Mouse (Mus musculus) stomach, embryonic 16.5 days (tissue): ENCODE measurements around the gene Cfap61. TPM values are rescaled to one million over a fixed set of nuclear protein-coding genes. Genes with fewer than 3 reads are reported as not detected.
A peak's percentile ranks its signal among the peaks of the same experiment; 100 is the strongest.

ENCODE experiments used
- ATAC-seq: fragments of 200-750 bp; cut with Nextera tagmentation; 2 replicates; pipeline ENCODE4 v1.8.0; 2017; ENCODE audit warnings: moderate number of reproducible peaks, moderate TSS enrichment; ENCODE audit not compliant: insufficient read depth, low FRiP score
- H3K27ac ChIP-seq: fragments of 300-500 bp; sonication (generic); 2 replicates; pipeline ENCODE4 v1.5.1; 2014; ENCODE audit warnings: low read length
- H3K27me3 ChIP-seq: fragments of 300-500 bp; sonication (generic); 2 replicates; pipeline ENCODE4 v1.6.1; 2014; ENCODE audit warnings: low read length, control low read depth, mixed read lengths; ENCODE audit not compliant: control insufficient read depth, insufficient read depth
- H3K36me3 ChIP-seq: fragments of 300-500 bp; sonication (generic); 2 replicates; pipeline ENCODE4 v1.6.1; 2014; ENCODE audit warnings: low read length; ENCODE audit not compliant: control insufficient read depth, insufficient read depth
- H3K4me1 ChIP-seq: fragments of 300-500 bp; sonication (generic); 2 replicates; pipeline ENCODE4 v1.6.1; 2014; ENCODE audit warnings: low read length, control low read depth, mixed read lengths; ENCODE audit not compliant: control insufficient read depth, insufficient read depth
- H3K4me2 ChIP-seq: fragments of 300-500 bp; sonication (generic); 2 replicates; pipeline ENCODE4 v1.6.1; 2014; ENCODE audit warnings: low read depth, low read length, mixed read lengths
- H3K4me3 ChIP-seq: fragments of 300-500 bp; sonication (generic); replicated peaks from 2 replicates; pipeline ENCODE4 v1.5.1; 2014; ENCODE audit warnings: mild to moderate bottlenecking, low read length
- H3K9ac ChIP-seq: fragments of 300-500 bp; sonication (generic); 2 replicates; pipeline ENCODE4 v1.6.1; 2014; ENCODE audit warnings: low read length
- H3K9me3 ChIP-seq: fragments of 300-500 bp; sonication (generic); replicated peaks from 2 replicates; pipeline ENCODE4 v1.6.1; 2016; ENCODE audit warnings: low read length, control low read depth; ENCODE audit not compliant: control insufficient read depth
- WGBS: fragments of 180-500 bp; shearing (Covaris S2); extraction: QIAGEN DNeasy Blood & Tissue Kit; methylation state at CpG from one replicate; pipeline ENCODE4 v1.1.7; 2014; 5-methylcytosine and 5-hydroxymethylcytosine counted together
- polyA plus RNA-seq: library from polyadenylated mRNA; unstranded; fragments of >200 nt; fragmentation: Nextera tagmentation; extraction: Ambion mirVana; gene quantifications from 2 replicates; pipeline ENCODE4 v1.2.1, GENCODE M21; 2015

The Cfap61 gene
- polyA plus RNA-seq, 1 experiment from 2014 or later, result 0.13 TPM

GRCm38 (mm10) chr2:146224141-146224540 is 289.6 kb downstream of the Cfap61 start:
- Histone ChIP-seq H3K9ac (no peak overlapping the region), H3K36me3 (no peaks in the 10 kb centered on the region), H3K4me2 (no peak overlapping the region), H3K27me3 (peaks cover 79% of the 10 kb centered on the region), H3K27ac (no peak overlapping the region), H3K4me1 (peaks cover 25% of the 10 kb centered on the region; the same call in 1 of the 2 replicates), H3K9me3 (no peaks in the 10 kb centered on the region), H3K4me3 (peak overlapping the region; percentile 53; the same call in 1 of the 2 replicates)
- ATAC-seq, result no peak
- WGBS, result 17% methylated on average over 7 of the region's 7 CpGs

GRCm38 (mm10) chr2:146225818-146226217 is 291.2 kb downstream of the Cfap61 start:
- no peak for ATAC-seq
- WGBS, result 18% methylated on average over 6 of the region's 6 CpGs
- peaks cover 25% of the 10 kb centered on the region; the same call in 1 of the 2 replicates for H3K4me1 ChIP-seq
- H3K9ac ChIP-seq, result no peak overlapping the region
- H3K4me2 ChIP-seq, result no peak overlapping the region
- H3K27me3 ChIP-seq, result peaks cover 71% of the 10 kb centered on the region
- H3K4me3 ChIP-seq, result no peak overlapping the region
- H3K9me3 ChIP-seq, result no peaks in the 10 kb centered on the region
- no peaks in the 10 kb centered on the region for H3K36me3 ChIP-seq
- H3K27ac ChIP-seq, result no peak overlapping the region

- H3K9me3 ChIP-seq, result no peaks in the 10 kb centered on the region
- H3K27ac ChIP-seq, result no peak overlapping the region
- WGBS, result 5% methylated on average over 9 of the region's 9 CpGs
- H3K9ac ChIP-seq, result no peak overlapping the region
- H3K36me3 ChIP-seq, result no peaks in the 10 kb centered on the region
- ATAC-seq, result no peak
- no peak overlapping the region for H3K4me2 ChIP-seq
- H3K4me1 ChIP-seq, result peaks cover 20% of the 10 kb centered on the region; the same call in 1 of the 2 replicates
- peaks cover 64% of the 10 kb centered on the region for H3K27me3 ChIP-seq
- no peak overlapping the region for H3K4me3 ChIP-seq
Measured at GRCm38 (mm10) chr2:146226484-146226883, 291.9 kb downstream of the Cfap61 start.

GRCm38 (mm10) chr2:146227646-146228045 is 293.1 kb downstream of the Cfap61 start:
- peaks cover 52% of the 10 kb centered on the region for H3K27me3 ChIP-seq

GRCm38 (mm10) chr2:146228435-146228834 is 293.9 kb downstream of the Cfap61 start:
- Histone ChIP-seq H3K4me2 (no peak overlapping the region), H3K4me1 (peaks cover 1% of the 10 kb centered on the region; the same call in 1 of the 2 replicates), H3K9ac (no peak overlapping the region), H3K27ac (no peak overlapping the region), H3K9me3 (no peaks in the 10 kb centered on the region), H3K36me3 (no peaks in the 10 kb centered on the region), H3K27me3 (peaks cover 45% of the 10 kb centered on the region), H3K4me3 (no peak overlapping the region)
- WGBS, result 74% methylated on average over 2 of the region's 2 CpGs
- ATAC-seq, result no peak

More at GRCm38 (mm10) chr2:146227646-146228045, 293.1 kb downstream of the Cfap61 start:
- Histone ChIP-seq H3K36me3 (no peaks in the 10 kb centered on the region), H3K9me3 (no peaks in the 10 kb centered on the region), H3K4me1 (peaks cover 9% of the 10 kb centered on the region; the same call in 1 of the 2 replicates), H3K4me3 (no peak overlapping the region), H3K4me2 (no peak overlapping the region), H3K27ac (no peak overlapping the region), H3K9ac (no peak overlapping the region)
- ATAC-seq, result no peak
- 59% methylated on average over 3 of the region's 3 CpGs for WGBS

GRCm38 (mm10) chr2:146231485-146231884 is 296.9 kb downstream of the Cfap61 start:
- 89% methylated on average over 2 of the region's 2 CpGs for WGBS
- Histone ChIP-seq H3K9me3 (no peaks in the 10 kb centered on the region), H3K4me1 (no peaks in the 10 kb centered on the region), H3K4me2 (no peak overlapping the region), H3K27me3 (peaks cover 20% of the 10 kb centered on the region), H3K36me3 (no peaks in the 10 kb centered on the region), H3K9ac (no peak overlapping the region), H3K27ac (no peak overlapping the region), H3K4me3 (no peak overlapping the region)
- ATAC-seq, result no peak

GRCm38 (mm10) chr2:146239196-146239747 is 304.7 kb downstream of the Cfap61 start:
- no peaks in the 10 kb centered on the region for H3K27me3 ChIP-seq
- WGBS, result 88% methylated on average over 4 of the region's 4 CpGs

GRCm38 (mm10) chr2:146244049-146244448 is 309.5 kb downstream of the Cfap61 start:
- ATAC-seq, result no peak
- H3K4me2 ChIP-seq, result no peak overlapping the region
- H3K4me1 ChIP-seq, result no peaks in the 10 kb centered on the region
- H3K9ac ChIP-seq, result no peak overlapping the region
- no peaks in the 10 kb centered on the region for H3K27me3 ChIP-seq
- WGBS, result 98% methylated on average over 2 of the region's 2 CpGs
- H3K27ac ChIP-seq, result no peak overlapping the region
- no peaks in the 10 kb centered on the region for H3K36me3 ChIP-seq
- no peaks in the 10 kb centered on the region for H3K9me3 ChIP-seq
- no peak overlapping the region for H3K4me3 ChIP-seq

More at GRCm38 (mm10) chr2:146239196-146239747, 304.7 kb downstream of the Cfap61 start:
- H3K27ac ChIP-seq, result no peak overlapping the region
- H3K4me2 ChIP-seq, result no peak overlapping the region
- H3K4me1 ChIP-seq, result no peaks in the 10 kb centered on the region
- H3K36me3 ChIP-seq, result no peaks in the 10 kb centered on the region
- H3K9me3 ChIP-seq, result no peaks in the 10 kb centered on the region
- H3K9ac ChIP-seq, result no peak overlapping the region
- no peak overlapping the region for H3K4me3 ChIP-seq
- no peak for ATAC-seq

- no peaks in the 10 kb centered on the region for H3K27me3 ChIP-seq
- no peak for ATAC-seq
Measured at GRCm38 (mm10) chr2:146245401-146245800, 310.8 kb downstream of the Cfap61 start.

More at GRCm38 (mm10) chr2:146245401-146245800, 310.8 kb downstream of the Cfap61 start:
- H3K36me3 ChIP-seq, result no peaks in the 10 kb centered on the region
- no peak overlapping the region for H3K4me3 ChIP-seq
- no peaks in the 10 kb centered on the region for H3K4me1 ChIP-seq
- no peak overlapping the region for H3K9ac ChIP-seq
- H3K4me2 ChIP-seq, result no peak overlapping the region
- WGBS, result 64% methylated on average over 7 of the region's 7 CpGs
- H3K27ac ChIP-seq, result no peak overlapping the region
- no peaks in the 10 kb centered on the region for H3K9me3 ChIP-seq
